Mouse (Mus musculus): Measurements from ENCODE around the gene Znhit2.
A peak's percentile ranks its signal among the peaks of the same experiment; 100 is the strongest.
"Not testable (repeated sequence)": the region's sequence is repeated elsewhere in the genome, so short reads cannot be mapped to it uniquely, and the experiment has no call there.

Znhit2 gene

GRCm38 (mm10) chr19:6061021-6061533, at the start of gene Znhit2:
Znhit2 (plus strand) TSS chr19:6061192.
- peak; percentile 83 for DNase-seq (ENCODE audit: low read depth, low spot score)

GRCm38 (mm10) chr19:6013691-6014090, 47.3 kb upstream of the Znhit2 start:
- no peak for DNase-seq (ENCODE audit: low read depth, low spot score)

GRCm38 (mm10) chr19:6014991-6015510, 45.9 kb upstream of the Znhit2 start:
- DNase-seq (ENCODE audit: low read depth, low spot score) = no peak

- DNase-seq (ENCODE audit: low read depth, low spot score) = peak; percentile 53
Measured at GRCm38 (mm10) chr19:6015511-6016315, 45.3 kb upstream of the Znhit2 start, which contains the start of gene Capn1. Capn1 (minus strand) TSS chr19:6015897.

- DNase-seq (ENCODE audit: low read depth, low spot score) = no peak
Measured at GRCm38 (mm10) chr19:6016532-6016931, 44.5 kb upstream of the Znhit2 start.

- DNase-seq (ENCODE audit: low read depth, low spot score) = peak; percentile 72
Measured at GRCm38 (mm10) chr19:6018142-6019089, 42.6 kb upstream of the Znhit2 start.

GRCm38 (mm10) chr19:6020276-6020675, 40.7 kb upstream of the Znhit2 start:
- DNase-seq (ENCODE audit: low read depth, low spot score) = no peak

GRCm38 (mm10) chr19:6023059-6023458, 37.9 kb upstream of the Znhit2 start:
- DNase-seq (ENCODE audit: low read depth, low spot score) = no peak

GRCm38 (mm10) chr19:6023930-6024329, 37.1 kb upstream of the Znhit2 start:
- DNase-seq (ENCODE audit: low read depth, low spot score) = no peak

- no peak for DNase-seq (ENCODE audit: low read depth, low spot score)
Measured at GRCm38 (mm10) chr19:6028991-6029390, 32.0 kb upstream of the Znhit2 start.

GRCm38 (mm10) chr19:6029426-6029825, 31.6 kb upstream of the Znhit2 start:
- DNase-seq (ENCODE audit: low read depth, low spot score) = no peak

GRCm38 (mm10) chr19:6030520-6031280, 30.3 kb upstream of the Znhit2 start:
- DNase-seq (ENCODE audit: low read depth, low spot score) = no peak

- DNase-seq (ENCODE audit: low read depth, low spot score) = no peak
Measured at GRCm38 (mm10) chr19:6035966-6036585, 24.9 kb upstream of the Znhit2 start.

GRCm38 (mm10) chr19:6037695-6038094, 23.3 kb upstream of the Znhit2 start:
- no peak for DNase-seq (ENCODE audit: low read depth, low spot score)

GRCm38 (mm10) chr19:6038326-6038725, 22.7 kb upstream of the Znhit2 start:
- no peak for DNase-seq (ENCODE audit: low read depth, low spot score)

- DNase-seq (ENCODE audit: low read depth, low spot score) = no peak
Measured at GRCm38 (mm10) chr19:6040002-6040401, 21.0 kb upstream of the Znhit2 start.

- no peak for DNase-seq (ENCODE audit: low read depth, low spot score)
Measured at GRCm38 (mm10) chr19:6042293-6042692, 18.7 kb upstream of the Znhit2 start.

- DNase-seq (ENCODE audit: low read depth, low spot score) = not testable (repeated sequence)
Measured at GRCm38 (mm10) chr19:6044102-6044501, 16.9 kb upstream of the Znhit2 start.

GRCm38 (mm10) chr19:6045366-6046293, 15.4 kb upstream of the Znhit2 start:
- DNase-seq (ENCODE audit: low read depth, low spot score) = no peak
